Mouse (Mus musculus) limb, embryonic 11.5 days (tissue): Measurements from ENCODE around the gene Mipol1. TPM values are rescaled to one million over a fixed set of nuclear protein-coding genes. Genes with fewer than 3 reads are reported as not detected.

ENCODE experiments used
- ATAC-seq: fragments of 200-750 bp; cut with Nextera tagmentation; 2 replicates; pipeline ENCODE4 v1.8.0; 2017; ENCODE audit warnings: low read depth; ENCODE audit not compliant: insufficient number of reproducible peaks, low FRiP score, low TSS enrichment
- DNase-seq: peaks from one replicate; pipeline ENCODE4 v3.0.0-alpha.2; 2015; ENCODE audit warnings: low spot score
- H3K27ac ChIP-seq: fragments of 300-500 bp; sonication (generic); replicated peaks from 2 replicates; pipeline ENCODE4 v1.5.1; 2014; ENCODE audit warnings: low read depth, mild to moderate bottlenecking, low read length
- H3K27me3 ChIP-seq: fragments of 300-500 bp; sonication (generic); 2 replicates; pipeline ENCODE4 v1.6.1; 2014; ENCODE audit warnings: mild to moderate bottlenecking, low read length, mixed read lengths; ENCODE audit not compliant: control insufficient read depth, insufficient read depth
- H3K36me3 ChIP-seq: fragments of 300-500 bp; sonication (generic); 2 replicates; pipeline ENCODE4 v1.6.1; 2014; ENCODE audit warnings: mild to moderate bottlenecking, low read length, moderate library complexity, mixed read lengths; ENCODE audit not compliant: control insufficient read depth, insufficient read depth
- H3K4me1 ChIP-seq: fragments of 300-500 bp; sonication (generic); 2 replicates; pipeline ENCODE4 v1.6.1; 2014; ENCODE audit warnings: low read length, mixed read lengths; ENCODE audit not compliant: control insufficient read depth, insufficient read depth
- H3K4me2 ChIP-seq: fragments of 300-500 bp; sonication (generic); 2 replicates; pipeline ENCODE4 v1.6.1; 2014; ENCODE audit warnings: low read depth, mild to moderate bottlenecking, moderate library complexity; ENCODE audit not compliant: severe bottlenecking
- H3K4me3 ChIP-seq: fragments of 300-500 bp; sonication (generic); 2 replicates; pipeline ENCODE4 v1.5.1; 2014; ENCODE audit warnings: low read depth, low read length
- H3K9ac ChIP-seq: fragments of 300-500 bp; sonication (generic); 2 replicates; pipeline ENCODE4 v1.6.1; 2014; ENCODE audit warnings: mild to moderate bottlenecking, low read length
- H3K9me3 ChIP-seq: fragments of 300-500 bp; sonication (generic); 2 replicates; pipeline ENCODE4 v1.6.1; 2016; ENCODE audit warnings: low read length; ENCODE audit not compliant: control insufficient read depth
- WGBS: fragments of 180-500 bp; shearing (Covaris S2); extraction: QIAGEN DNeasy Blood & Tissue Kit; methylation state at CpG from one replicate; pipeline ENCODE4 v1.1.7; 2014; 5-methylcytosine and 5-hydroxymethylcytosine counted together
- polyA plus RNA-seq: library from polyadenylated mRNA; unstranded; fragments of >200 nt; fragmentation: Nextera tagmentation; extraction: Ambion mirVana; gene quantifications from 2 replicates; pipeline ENCODE4 v1.2.1, GENCODE M21; 2014

Gene Mipol1
- polyA plus RNA-seq, 1 experiment from 2014 or later: 9.1 TPM

- no peaks in the 10 kb centered on the region for H3K36me3 ChIP-seq
- H3K9me3 ChIP-seq: no peaks in the 10 kb centered on the region
- peaks cover 61% of the 10 kb centered on the region for H3K27me3 ChIP-seq
- no peak overlapping the region for H3K27ac ChIP-seq
- DNase-seq (peak; percentile 66), ATAC-seq (peak; percentile 40; the same call in 1 of the 2 replicates)
- no peak overlapping the region for H3K9ac ChIP-seq
- peaks cover 14% of the 10 kb centered on the region for H3K4me1 ChIP-seq
- H3K4me3 ChIP-seq: no peak overlapping the region
- WGBS: under 1% methylated on average over 43 of the region's 46 CpGs
- H3K4me2 ChIP-seq: peak overlapping the region; percentile 20; the same call in 1 of the 2 replicates
Observed at GRCm38 (mm10) chr12:57541931-57542745, 311.9 kb downstream of the Mipol1 start.

GRCm38 (mm10) chr12:57542746-57543626 lies 312.8 kb downstream of the Mipol1 start:
- no peak overlapping the region for H3K4me3 ChIP-seq
- no peaks in the 10 kb centered on the region for H3K9me3 ChIP-seq
- under 1% methylated on average over 63 of the region's 63 CpGs for WGBS
- H3K27ac ChIP-seq: no peak overlapping the region
- no peaks in the 10 kb centered on the region for H3K36me3 ChIP-seq
- no peak overlapping the region for H3K9ac ChIP-seq
- peak; percentile 64 for DNase-seq
- ATAC-seq: no peak
- peaks cover 14% of the 10 kb centered on the region for H3K4me1 ChIP-seq
- peak overlapping the region; percentile 20; the same call in 1 of the 2 replicates for H3K4me2 ChIP-seq
- peaks cover 64% of the 10 kb centered on the region for H3K27me3 ChIP-seq

GRCm38 (mm10) chr12:57543627-57543991 lies 313.4 kb downstream of the Mipol1 start:
- no peak overlapping the region for H3K4me3 ChIP-seq
- H3K4me2 ChIP-seq: no peak overlapping the region
- no peaks in the 10 kb centered on the region for H3K36me3 ChIP-seq
- H3K27ac ChIP-seq: no peak overlapping the region
- H3K4me1 ChIP-seq: peaks cover 14% of the 10 kb centered on the region
- DNase-seq (peak; percentile 54), ATAC-seq (no peak)
- H3K27me3 ChIP-seq: peaks cover 71% of the 10 kb centered on the region
- WGBS: 2% methylated on average over 10 of the region's 10 CpGs
- no peaks in the 10 kb centered on the region for H3K9me3 ChIP-seq
- H3K9ac ChIP-seq: no peak overlapping the region

GRCm38 (mm10) chr12:57544641-57545370 lies 314.6 kb downstream of the Mipol1 start:
- H3K9ac ChIP-seq: no peak overlapping the region
- H3K4me1 ChIP-seq: peaks cover 14% of the 10 kb centered on the region
- DNase-seq (peak; percentile 84), ATAC-seq (0 out of 2 replicates have a peak, but pooled peaks have one; percentile 17)
- H3K27me3 ChIP-seq: peaks cover 75% of the 10 kb centered on the region
- H3K36me3 ChIP-seq: no peaks in the 10 kb centered on the region
- H3K4me2 ChIP-seq: peak overlapping the region; percentile 95
- peak overlapping the region; percentile 38 for H3K4me3 ChIP-seq
- no peaks in the 10 kb centered on the region for H3K9me3 ChIP-seq
- H3K27ac ChIP-seq: no peak overlapping the region
- 2% methylated on average over 31 of the region's 31 CpGs for WGBS

- Histone ChIP-seq H3K36me3 (no peaks in the 10 kb centered on the region), H3K27me3 (peaks cover 82% of the 10 kb centered on the region), H3K9ac (no peak overlapping the region), H3K4me2 (peak overlapping the region; percentile 95), H3K4me1 (peaks cover 14% of the 10 kb centered on the region), H3K9me3 (no peaks in the 10 kb centered on the region), H3K27ac (no peak overlapping the region), H3K4me3 (peak overlapping the region; percentile 38)
- ATAC-seq (0 out of 2 replicates have a peak, but pooled peaks have one; percentile 18), DNase-seq (peak; percentile 68)
- under 1% methylated on average over 89 of the region's 106 CpGs for WGBS
Observed at GRCm38 (mm10) chr12:57545371-57546241, 315.4 kb downstream of the Mipol1 start.

Other genes starting within 250 kb of the Mipol1 start
- gene Slc25a21, start 33.0 kb upstream of the Mipol1 start, polyA plus RNA-seq: 1.3 and 2.0 TPM in 2 replicates
- 91.6 and 93.8 TPM in 2 replicates for gene Prps1l3, start within 50 bp of the Mipol1 start, polyA plus RNA-seq